In genomic region chr10:68135416-68135815, GRCm38 (mm10) we compare ENCODE assay signal across 9 mouse cellular contexts.
DNase-seq lines count a peak whose midpoint lies in the region; ATAC-seq lines count a peak whose summit lies in the region.
"Had no signal": no experiment of that assay in that cellular context is flagged by ENCODE, and none has a peak within 500 bp of the region (broad histone marks: within the 10 kb centered on the region; RNA-seq: fewer than 3 reads in every experiment).

No protein-coding gene starts in this region.

- H3K27me3 ChIP-seq in forebrain, embryonic 10.5 days (ENCODE audit: poor library complexity, severe bottlenecking) = no peaks in the 10 kb centered on the region
- H3K27me3 ChIP-seq in forebrain, embryonic 16.5 days (replicated peaks; ENCODE audit: control insufficient read depth, insufficient read depth, low read length) = no peaks in the 10 kb centered on the region
- no peaks in the 10 kb centered on the region for H3K27me3 ChIP-seq in embryonic facial prominence, embryonic 12.5 days
- no peaks in the 10 kb centered on the region for H3K27me3 ChIP-seq in intestine, embryonic 15.5 days (replicated peaks)
- no peaks in the 10 kb centered on the region for H3K27me3 ChIP-seq in midbrain, embryonic 10.5 days (ENCODE audit: low read depth, poor library complexity, severe bottlenecking)

- peaks cover 18% of the 10 kb centered on the region for H3K36me3 ChIP-seq in forebrain, embryonic 10.5 days (replicated peaks)
- no peaks in the 10 kb centered on the region for H3K36me3 ChIP-seq in forebrain, embryonic 16.5 days (ENCODE audit: control insufficient read depth, insufficient read depth)
- H3K36me3 ChIP-seq in embryonic facial prominence, embryonic 12.5 days = peaks cover 28% of the 10 kb centered on the region; the same call in 1 of the 2 replicates
- no peaks in the 10 kb centered on the region for H3K36me3 ChIP-seq in intestine, embryonic 15.5 days
- peaks cover 14% of the 10 kb centered on the region for H3K36me3 ChIP-seq in midbrain, embryonic 10.5 days

- no peaks in the 10 kb centered on the region; the same call in 1 of the 2 replicates for H3K9me3 ChIP-seq in forebrain, embryonic 10.5 days
- no peaks in the 10 kb centered on the region; the same call in 1 of the 2 replicates for H3K9me3 ChIP-seq in forebrain, embryonic 16.5 days (ENCODE audit: control insufficient read depth, low read length)
- no peaks in the 10 kb centered on the region for H3K9me3 ChIP-seq in embryonic facial prominence, embryonic 12.5 days
- no peaks in the 10 kb centered on the region for H3K9me3 ChIP-seq in intestine, embryonic 15.5 days
- no peaks in the 10 kb centered on the region; the same call in 1 of the 2 replicates for H3K9me3 ChIP-seq in midbrain, embryonic 10.5 days (replicated peaks)

- no peak overlapping the region for H3K4me2 ChIP-seq in forebrain, embryonic 16.5 days (ENCODE audit: low read length)
- peak overlapping the region; percentile 56 for H3K4me2 ChIP-seq in embryonic facial prominence, embryonic 12.5 days (replicated peaks)
- H3K4me2 ChIP-seq in intestine, embryonic 15.5 days (replicated peaks) = peak overlapping the region; percentile 66

- peak overlapping the region; percentile 50; the same call in 1 of the 2 replicates for H3K4me3 ChIP-seq in forebrain, embryonic 10.5 days
- no peak overlapping the region for H3K4me3 ChIP-seq in forebrain, embryonic 16.5 days (replicated peaks; ENCODE audit: low read length)
- peak overlapping the region; percentile 27; the same call in 1 of the 2 replicates for H3K4me3 ChIP-seq in embryonic facial prominence, embryonic 12.5 days
- H3K4me3 ChIP-seq in intestine, embryonic 15.5 days (replicated peaks) = peak overlapping the region; percentile 42; the same call in 1 of the 2 replicates
- H3K4me3 ChIP-seq in midbrain, embryonic 10.5 days = peak overlapping the region; percentile 49; the same call in 1 of the 2 replicates

- 0 out of 2 replicates have a peak overlapping the region, but pooled peaks have one; percentile 84 for H3K27ac ChIP-seq in forebrain, embryonic 10.5 days
- H3K27ac ChIP-seq in forebrain, embryonic 16.5 days (ENCODE audit: low read length) = no peak overlapping the region
- H3K27ac ChIP-seq in embryonic facial prominence, embryonic 12.5 days = no peak overlapping the region
- no peak overlapping the region for H3K27ac ChIP-seq in intestine, embryonic 15.5 days
- no peak overlapping the region for H3K27ac ChIP-seq in midbrain, embryonic 10.5 days (replicated peaks)
- H3K27ac ChIP-seq: macrophage had no signal

- 39% methylated on average over 4 of the region's 4 CpGs for WGBS in forebrain, embryonic 10.5 days
- 13% methylated on average over 4 of the region's 4 CpGs for WGBS in forebrain, embryonic 16.5 days
- 21% methylated on average over 4 of the region's 4 CpGs for WGBS in embryonic facial prominence, embryonic 12.5 days
- WGBS in intestine, embryonic 15.5 days = 21% methylated on average over 4 of the region's 4 CpGs
- 37% methylated on average over 4 of the region's 4 CpGs for WGBS in midbrain, embryonic 10.5 days

- no peak overlapping the region for H3K9ac ChIP-seq in forebrain, embryonic 16.5 days (replicated peaks; ENCODE audit: low read depth, low read length)
- no peak overlapping the region for H3K9ac ChIP-seq in embryonic facial prominence, embryonic 12.5 days
- H3K9ac ChIP-seq in intestine, embryonic 15.5 days = no peak overlapping the region

- no peak for ATAC-seq in forebrain, embryonic 16.5 days
- ATAC-seq in embryonic facial prominence, embryonic 12.5 days (ENCODE audit: insufficient number of reproducible peaks, insufficient read depth, low FRiP score, low TSS enrichment) = no peak
- ATAC-seq in intestine, embryonic 15.5 days = no peak

- H3K4me1 ChIP-seq in forebrain, embryonic 10.5 days = peaks cover 38% of the 10 kb centered on the region
- peaks cover 23% of the 10 kb centered on the region for H3K4me1 ChIP-seq in forebrain, embryonic 16.5 days (replicated peaks; ENCODE audit: control insufficient read depth, insufficient read depth, low read length)
- peaks cover 33% of the 10 kb centered on the region for H3K4me1 ChIP-seq in embryonic facial prominence, embryonic 12.5 days
- H3K4me1 ChIP-seq in intestine, embryonic 15.5 days (replicated peaks) = peaks cover 15% of the 10 kb centered on the region
- peaks cover 38% of the 10 kb centered on the region for H3K4me1 ChIP-seq in midbrain, embryonic 10.5 days

- DNase-seq in forebrain, embryonic 10.5 days (ENCODE audit: extremely low spot score, low spot score) = no peak
- no peak for DNase-seq in midbrain, embryonic 10.5 days (ENCODE audit: low spot score)
- DNase-seq in left cerebral cortex, adult 11 months (ENCODE audit: low spot score) = no peak
- DNase-seq in layer of hippocampus, adult 9-11 months = no peak
- DNase-seq in urinary bladder, postnatal 14 days (ENCODE audit: low spot score) = no peak
